Mouse (Mus musculus): Measurements from ENCODE around the gene B9d2. TPM values are rescaled to one million over a fixed set of nuclear protein-coding genes. Genes with fewer than 3 reads are reported as not detected.

The B9d2 gene
- polyA plus RNA-seq, 1 experiment: 40.7 TPM

DNA sequence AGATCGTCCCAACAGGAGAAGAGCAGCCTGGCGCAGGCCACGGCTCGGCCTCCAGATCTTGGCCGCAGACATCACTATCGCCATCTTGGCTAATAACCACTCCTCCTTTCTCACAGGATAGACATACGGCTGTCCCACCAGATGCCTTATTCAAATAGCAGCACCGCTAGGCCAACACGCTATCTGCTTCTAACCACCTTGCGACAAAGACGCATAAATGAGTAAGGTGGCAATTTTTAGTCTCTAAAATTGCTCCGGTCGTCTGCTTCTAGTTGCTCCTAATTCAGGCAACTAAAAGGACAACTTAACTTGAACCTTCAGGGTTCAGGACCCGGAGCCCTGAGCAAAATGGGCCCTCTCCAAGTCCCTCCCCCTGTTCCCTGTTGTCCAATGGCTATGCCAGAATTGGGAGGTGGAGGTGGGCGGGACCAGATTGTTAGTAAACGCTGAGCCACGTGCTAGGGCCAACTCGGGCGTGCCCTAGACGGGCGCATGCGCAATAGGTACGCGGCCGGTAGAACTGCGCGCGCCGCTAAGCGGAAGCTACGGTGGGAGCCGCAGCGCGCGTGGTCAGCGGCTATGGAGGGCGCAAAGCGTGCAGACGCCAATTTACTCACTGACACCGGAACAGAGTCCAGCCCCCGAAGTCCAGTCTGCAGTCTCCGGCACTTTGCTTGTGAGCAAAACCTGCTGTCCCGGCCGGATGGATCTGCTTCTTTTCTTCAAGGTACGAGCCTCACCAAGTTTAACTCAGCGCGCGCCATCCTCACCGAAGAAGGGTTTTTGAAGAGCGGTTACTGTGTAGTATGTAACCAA lies 21.7 kb upstream of the B9d2 start, which contains the start of the genes Bckdha and Exosc5:
Gene Bckdha (minus strand): TSS at position 325 of the 816 bp plus-strand sequence.
Gene Exosc5 (plus strand): TSS at position 508 of the 816 bp plus-strand sequence.
- TF ChIP-seq USF1 (IDR thresholded peaks at IDR 0.05; ENCODE audit: low read depth): peak; percentile 62
- no peak for TF ChIP-seq SRF (IDR thresholded peaks at IDR 0.05; ENCODE audit: control insufficient read depth, insufficient read length, low read depth)
- TF ChIP-seq POLR2AphosphoS2 (IDR thresholded peaks at IDR 0.05; ENCODE audit: insufficient read length, low read depth): peak; percentile 87
- TF ChIP-seq E2F4 (IDR thresholded peaks at IDR 0.05; ENCODE audit: insufficient read depth): no peak
- TF ChIP-seq MYOG (IDR thresholded peaks at IDR 0.05; ENCODE audit: control insufficient read depth in 1 of 3, insufficient read depth in 1 of 3, insufficient read length in 2 of 3, low read depth in 2 of 3): no peak
- peak; percentile 89 for TF ChIP-seq POLR2A (IDR thresholded peaks at IDR 0.05; ENCODE audit: insufficient read length, low read depth)
- no peak for TF ChIP-seq TCF12 (IDR thresholded peaks at IDR 0.05; ENCODE audit: insufficient read depth, poor library complexity, severe bottlenecking)
- peak; percentile 100 for TF ChIP-seq MAX (IDR thresholded peaks at IDR 0.05; ENCODE audit: low read depth)
- Histone ChIP-seq H3K27me3 (ENCODE audit: control insufficient read depth, insufficient read depth, insufficient read length) (no peaks in the 10 kb centered on the region), H3ac (ENCODE audit: control insufficient read depth, insufficient read length) (peak within 1 kb of the TSS; percentile 11), H3K4me3 (peak within 1 kb of the TSS; percentile 75), H3K36me3 (ENCODE audit: control insufficient read depth, insufficient read depth) (no peaks in the 10 kb centered on the region), H3K79me2 (ENCODE audit: control insufficient read depth, insufficient read depth) (no peaks in the 10 kb centered on the region), H3K4me2 (ENCODE audit: low read depth) (peak within 1 kb of the TSS; percentile 93)

DNA sequence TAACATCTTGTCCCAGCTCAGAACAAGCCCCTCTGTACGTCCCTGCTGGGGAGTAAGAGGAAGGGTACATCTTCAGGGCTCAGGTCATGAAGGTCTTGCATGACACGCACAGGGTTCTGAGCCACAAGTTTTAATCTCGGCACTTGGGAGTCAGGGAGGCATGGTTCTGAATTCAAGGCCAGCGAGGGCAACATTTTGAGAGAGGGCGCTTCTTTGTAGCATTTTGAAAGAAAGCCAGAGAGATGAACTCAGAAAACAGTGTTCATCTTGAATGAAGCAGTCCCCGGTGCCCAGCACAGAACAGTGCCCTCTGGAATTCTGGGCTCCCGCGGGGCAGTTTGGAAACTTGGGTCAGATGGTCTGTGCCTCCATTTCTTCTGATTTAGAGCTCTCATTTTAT lies 14.2 kb upstream of the B9d2 start:
- Histone ChIP-seq H3K4me3 (no peak overlapping the region), H3ac (ENCODE audit: control insufficient read depth, insufficient read length) (no peak overlapping the region), H3K27me3 (ENCODE audit: control insufficient read depth, insufficient read depth, insufficient read length) (no peaks in the 10 kb centered on the region), H3K79me2 (ENCODE audit: control insufficient read depth, insufficient read depth) (no peaks in the 10 kb centered on the region), H3K4me2 (ENCODE audit: low read depth) (no peak overlapping the region), H3K36me3 (ENCODE audit: control insufficient read depth, insufficient read depth) (no peaks in the 10 kb centered on the region)
- TF ChIP-seq POLR2A (IDR thresholded peaks at IDR 0.05; ENCODE audit: insufficient read length, low read depth): no peak
- TF ChIP-seq CEBPB (IDR thresholded peaks at IDR 0.05; ENCODE audit: insufficient read depth, poor library complexity, severe bottlenecking): no peak
- TF ChIP-seq REST (IDR thresholded peaks at IDR 0.05; ENCODE audit: insufficient read depth, insufficient read length): no peak
- TF ChIP-seq USF1 (IDR thresholded peaks at IDR 0.05; ENCODE audit: low read depth): no peak
- TF ChIP-seq MAX (IDR thresholded peaks at IDR 0.05; ENCODE audit: low read depth): no peak

DNA sequence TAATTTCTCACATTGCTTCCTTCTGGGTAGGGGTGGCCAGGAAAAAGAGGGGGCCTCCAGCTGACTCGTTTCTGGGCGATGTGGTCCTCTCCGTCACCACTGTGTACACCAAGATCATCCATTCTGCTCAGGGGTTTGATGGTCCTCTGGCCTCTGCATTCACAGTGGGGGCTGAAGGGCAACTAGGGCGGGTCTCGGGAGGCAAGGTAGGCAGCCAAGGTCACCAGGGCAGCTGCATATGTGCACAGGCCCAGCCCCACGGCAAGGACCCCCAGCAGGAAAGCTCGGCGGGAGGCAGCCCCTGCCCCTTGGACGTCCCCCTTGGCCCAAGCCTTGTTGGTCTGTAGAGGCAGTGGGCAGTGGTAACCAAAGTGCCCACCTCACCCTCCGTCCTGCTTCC lies 11.4 kb upstream of the B9d2 start:
- H3K27me3 ChIP-seq (ENCODE audit: control insufficient read depth, insufficient read depth, insufficient read length): peaks cover under 1% of the 10 kb centered on the region
- no peak overlapping the region for H3ac ChIP-seq (ENCODE audit: control insufficient read depth, insufficient read length)
- no peaks in the 10 kb centered on the region for H3K79me2 ChIP-seq (ENCODE audit: control insufficient read depth, insufficient read depth)
- TF ChIP-seq TCF3 (IDR thresholded peaks at IDR 0.05; ENCODE audit: insufficient read length, low read depth): no peak
- no peak for TF ChIP-seq USF1 (IDR thresholded peaks at IDR 0.05; ENCODE audit: low read depth)
- TF ChIP-seq MYOG (IDR thresholded peaks at IDR 0.05; ENCODE audit: control insufficient read depth in 1 of 3, insufficient read depth in 1 of 3, insufficient read length in 2 of 3, low read depth in 2 of 3): no peak
- no peak for TF ChIP-seq REST (IDR thresholded peaks at IDR 0.05; ENCODE audit: insufficient read depth, insufficient read length)
- no peaks in the 10 kb centered on the region for H3K36me3 ChIP-seq (ENCODE audit: control insufficient read depth, insufficient read depth)
- no peak overlapping the region for H3K4me3 ChIP-seq
- H3K4me2 ChIP-seq (ENCODE audit: low read depth): no peak overlapping the region

DNA sequence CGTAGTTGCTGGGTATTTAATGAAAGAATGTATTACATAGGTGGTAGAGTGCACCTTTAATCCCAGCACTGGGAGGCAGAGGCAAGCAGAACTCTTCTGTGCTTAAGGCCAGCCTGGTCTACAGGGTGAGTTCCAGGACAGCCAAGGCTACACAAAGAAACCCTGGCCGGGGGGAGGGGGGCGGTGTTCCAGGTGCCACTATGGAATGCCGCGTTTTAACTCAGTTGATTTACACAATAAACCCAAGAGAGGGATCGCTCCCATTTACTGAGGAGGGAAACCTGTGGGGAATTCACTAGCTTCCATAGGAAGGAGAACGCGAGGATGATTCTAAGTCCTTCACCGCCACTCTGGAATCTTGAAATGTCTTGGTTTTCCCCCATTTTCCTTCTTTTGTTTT lies 10.9 kb upstream of the B9d2 start:
- H3K79me2 ChIP-seq (ENCODE audit: control insufficient read depth, insufficient read depth): no peaks in the 10 kb centered on the region
- TF ChIP-seq REST (IDR thresholded peaks at IDR 0.05; ENCODE audit: insufficient read depth, insufficient read length): no peak
- no peak for TF ChIP-seq TCF12 (IDR thresholded peaks at IDR 0.05; ENCODE audit: insufficient read depth, poor library complexity, severe bottlenecking)
- TF ChIP-seq MYOG (IDR thresholded peaks at IDR 0.05; ENCODE audit: control insufficient read depth in 1 of 3, insufficient read depth in 1 of 3, insufficient read length in 2 of 3, low read depth in 2 of 3): no peak
- no peak for TF ChIP-seq MAX (IDR thresholded peaks at IDR 0.05; ENCODE audit: low read depth)
- no peak for TF ChIP-seq USF1 (IDR thresholded peaks at IDR 0.05; ENCODE audit: low read depth)
- TF ChIP-seq TCF3 (IDR thresholded peaks at IDR 0.05; ENCODE audit: insufficient read length, low read depth): no peak
- no peak for TF ChIP-seq SRF (IDR thresholded peaks at IDR 0.05; ENCODE audit: control insufficient read depth, insufficient read length, low read depth)
- no peak for TF ChIP-seq E2F4 (IDR thresholded peaks at IDR 0.05; ENCODE audit: insufficient read depth)
- TF ChIP-seq MYOD1 (IDR thresholded peaks at IDR 0.05; ENCODE audit: control insufficient read depth in 1 of 3, insufficient read length in 2 of 3, low read depth in 2 of 3): no peak
- no peak for TF ChIP-seq POLR2A (IDR thresholded peaks at IDR 0.05; ENCODE audit: insufficient read length, low read depth)
- no peak for TF ChIP-seq CEBPB (IDR thresholded peaks at IDR 0.05; ENCODE audit: insufficient read depth, poor library complexity, severe bottlenecking)
- no peak for TF ChIP-seq POLR2AphosphoS2 (IDR thresholded peaks at IDR 0.05; ENCODE audit: insufficient read length, low read depth)
- H3ac ChIP-seq (ENCODE audit: control insufficient read depth, insufficient read length): no peak overlapping the region
- H3K4me2 ChIP-seq (ENCODE audit: low read depth): no peak overlapping the region
- H3K36me3 ChIP-seq (ENCODE audit: control insufficient read depth, insufficient read depth): no peaks in the 10 kb centered on the region
- peaks cover 4% of the 10 kb centered on the region for H3K27me3 ChIP-seq (ENCODE audit: control insufficient read depth, insufficient read depth, insufficient read length)
- no peak overlapping the region for H3K4me3 ChIP-seq

DNA sequence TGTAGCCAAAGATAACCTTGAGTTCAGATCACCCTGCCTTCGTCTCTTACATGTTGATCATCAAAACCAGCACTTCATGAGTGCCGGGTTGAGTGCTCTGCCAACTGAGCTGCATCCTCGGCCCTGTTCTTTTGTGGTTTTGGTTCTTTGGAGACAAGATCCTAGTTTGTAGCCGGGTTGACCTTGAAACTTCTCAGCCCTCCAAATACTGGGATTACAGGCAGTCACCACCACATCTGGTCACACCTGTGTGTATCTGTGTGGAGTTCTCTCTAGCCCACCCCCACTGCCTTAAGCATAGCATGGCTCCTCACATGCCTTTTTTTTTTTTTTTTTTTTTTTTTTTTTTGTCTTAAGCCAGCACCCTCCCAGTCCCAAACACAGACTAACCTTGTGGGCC lies 10.5 kb upstream of the B9d2 start:
- no peaks in the 10 kb centered on the region for H3K36me3 ChIP-seq (ENCODE audit: control insufficient read depth, insufficient read depth)
- H3K79me2 ChIP-seq (ENCODE audit: control insufficient read depth, insufficient read depth): no peaks in the 10 kb centered on the region
- TF ChIP-seq POLR2AphosphoS2 (IDR thresholded peaks at IDR 0.05; ENCODE audit: insufficient read length, low read depth) (no peak), SRF (IDR thresholded peaks at IDR 0.05; ENCODE audit: control insufficient read depth, insufficient read length, low read depth) (no peak), MAX (IDR thresholded peaks at IDR 0.05; ENCODE audit: low read depth) (no peak), USF1 (IDR thresholded peaks at IDR 0.05; ENCODE audit: low read depth) (no peak), TCF12 (IDR thresholded peaks at IDR 0.05; ENCODE audit: insufficient read depth, poor library complexity, severe bottlenecking) (no peak), MYOD1 (IDR thresholded peaks at IDR 0.05; ENCODE audit: control insufficient read depth in 1 of 3, insufficient read length in 2 of 3, low read depth in 2 of 3) (no peak), TCF3 (IDR thresholded peaks at IDR 0.05; ENCODE audit: insufficient read length, low read depth) (no peak), E2F4 (IDR thresholded peaks at IDR 0.05; ENCODE audit: insufficient read depth) (no peak), REST (IDR thresholded peaks at IDR 0.05; ENCODE audit: insufficient read depth, insufficient read length) (no peak), CEBPB (IDR thresholded peaks at IDR 0.05; ENCODE audit: insufficient read depth, poor library complexity, severe bottlenecking) (no peak), MYOG (IDR thresholded peaks at IDR 0.05; ENCODE audit: control insufficient read depth in 1 of 3, insufficient read depth in 1 of 3, insufficient read length in 2 of 3, low read depth in 2 of 3) (no peak), POLR2A (IDR thresholded peaks at IDR 0.05; ENCODE audit: insufficient read length, low read depth) (no peak)
- H3K4me2 ChIP-seq (ENCODE audit: low read depth): no peak overlapping the region
- peaks cover 4% of the 10 kb centered on the region for H3K27me3 ChIP-seq (ENCODE audit: control insufficient read depth, insufficient read depth, insufficient read length)
- no peak overlapping the region for H3ac ChIP-seq (ENCODE audit: control insufficient read depth, insufficient read length)
- H3K4me3 ChIP-seq: no peak overlapping the region
